Mouse (Mus musculus) embryonic facial prominence, embryonic 11.5 days (tissue): ENCODE measurements around the gene Ms4a3. TPM values are rescaled to one million over a fixed set of nuclear protein-coding genes. Genes with fewer than 3 reads are reported as not detected.

Source experiments
- ATAC-seq: fragments of 200-750 bp; cut with Nextera tagmentation; replicated peaks from 2 replicates; pipeline ENCODE4 v1.8.0; 2017; ENCODE audit warnings: low read depth; ENCODE audit not compliant: insufficient number of reproducible peaks, low FRiP score, low TSS enrichment
- DNase-seq: peaks from one replicate; pipeline ENCODE4 v3.0.0-alpha.2; 2015; ENCODE audit warnings: low spot score
- H3K27ac ChIP-seq: fragments of 300-500 bp; sonication (generic); replicated peaks from 2 replicates; pipeline ENCODE4 v1.5.1; 2014; ENCODE audit warnings: mild to moderate bottlenecking, low read depth, low read length, control low read depth
- H3K27me3 ChIP-seq: fragments of 300-500 bp; sonication (generic); 2 replicates; pipeline ENCODE4 v1.6.1; 2014; ENCODE audit warnings: mild to moderate bottlenecking, low read length, moderate library complexity, mixed read lengths; ENCODE audit not compliant: control insufficient read depth, insufficient read depth
- H3K36me3 ChIP-seq: fragments of 300-500 bp; sonication (generic); replicated peaks from 2 replicates; pipeline ENCODE4 v1.6.1; 2014; ENCODE audit warnings: low read depth, mild to moderate bottlenecking, low read length, moderate library complexity, mixed read lengths; ENCODE audit not compliant: control insufficient read depth, insufficient read depth
- H3K4me1 ChIP-seq: fragments of 300-500 bp; sonication (generic); 2 replicates; pipeline ENCODE4 v1.6.1; 2014; ENCODE audit warnings: low read length, mixed read lengths; ENCODE audit not compliant: control insufficient read depth, insufficient read depth
- H3K4me2 ChIP-seq: fragments of 300-500 bp; sonication (generic); 2 replicates; pipeline ENCODE4 v1.6.1; 2014; ENCODE audit warnings: low read depth, mild to moderate bottlenecking, control low read depth, low read length, moderate library complexity
- H3K4me3 ChIP-seq: fragments of 300-500 bp; sonication (generic); 2 replicates; pipeline ENCODE4 v1.5.1; 2014; ENCODE audit warnings: low read depth, low read length, control low read depth
- H3K9ac ChIP-seq: fragments of 300-500 bp; sonication (generic); replicated peaks from 2 replicates; pipeline ENCODE4 v1.6.1; 2014; ENCODE audit warnings: mild to moderate bottlenecking, control low read depth, low read length
- H3K9me3 ChIP-seq: fragments of 300-500 bp; sonication (generic); replicated peaks from 2 replicates; pipeline ENCODE4 v1.6.1; 2016; ENCODE audit warnings: mild to moderate bottlenecking, low read length, inconsistent platforms, mixed read lengths; ENCODE audit not compliant: control insufficient read depth
- WGBS: fragments of 180-500 bp; shearing (Covaris S2); extraction: QIAGEN DNeasy Blood & Tissue Kit; methylation state at CpG from one replicate; pipeline ENCODE4 v1.1.7; 2014; 5-methylcytosine and 5-hydroxymethylcytosine counted together
- polyA plus RNA-seq: library from polyadenylated mRNA; unstranded; fragments of >200 nt; fragmentation: Nextera tagmentation; extraction: Ambion mirVana; gene quantifications from 2 replicates; pipeline ENCODE4 v1.2.1, GENCODE M21; 2014

Gene Ms4a3
- polyA plus RNA-seq, 1 experiment from 2014 or later, result 0.36 TPM

DNA sequence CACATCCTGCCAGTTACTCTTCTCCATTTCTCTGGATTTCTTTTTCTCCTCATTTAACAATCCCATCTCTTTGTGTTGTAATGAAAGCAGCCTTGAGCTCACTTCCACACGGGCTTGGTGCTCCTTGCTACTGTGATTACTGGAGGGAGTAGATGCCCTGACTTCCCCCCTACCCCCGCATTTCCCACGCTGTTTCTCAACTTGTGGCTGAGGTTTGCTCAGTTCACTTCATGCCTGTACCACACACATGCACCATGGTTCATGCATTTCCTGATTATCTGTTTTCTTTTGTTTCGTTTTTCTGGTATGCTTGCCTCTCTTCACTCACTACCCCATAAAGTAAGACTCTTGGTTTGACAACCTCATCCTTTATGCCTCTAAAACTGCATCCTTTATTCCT lies 51.4 kb downstream of the Ms4a3 start:
- Histone ChIP-seq H3K9ac (no peak overlapping the region), H3K4me3 (no peak overlapping the region), H3K4me2 (no peak overlapping the region), H3K27ac (no peak overlapping the region), H3K36me3 (no peaks in the 10 kb centered on the region), H3K27me3 (no peaks in the 10 kb centered on the region), H3K4me1 (no peaks in the 10 kb centered on the region), H3K9me3 (no peaks in the 10 kb centered on the region)
- ATAC-seq, result no peak
- 66% methylated on average over 4 of the region's 4 CpGs for WGBS
- DNase-seq, result no peak

Other genes with a start within 250 kb of the Ms4a3 start
- not detected in 2 replicates for gene Ms4a4c, start 236.1 kb downstream of the Ms4a3 start, polyA plus RNA-seq
- gene Ms4a4b, start 197.3 kb downstream of the Ms4a3 start, polyA plus RNA-seq, result not detected in 2 replicates
- 1.1 and 1.5 TPM in 2 replicates for gene Ms4a6c, start 171.5 kb downstream of the Ms4a3 start, polyA plus RNA-seq
- not detected in 2 replicates for gene Gm8369, start 154.9 kb downstream of the Ms4a3 start, polyA plus RNA-seq
- 2.4 and 2.7 TPM in 2 replicates for gene Ms4a6b, start 124.3 kb downstream of the Ms4a3 start, polyA plus RNA-seq
- 0.49 and 0.91 TPM in 2 replicates for gene Ms4a4d, start 104.0 kb downstream of the Ms4a3 start, polyA plus RNA-seq
- gene Ms4a6d, start 36.0 kb downstream of the Ms4a3 start, polyA plus RNA-seq, result 2.5 and 2.7 TPM in 2 replicates
- 0.17 and 0.22 TPM in 2 replicates for gene Ms4a2, start 17.1 kb downstream of the Ms4a3 start, polyA plus RNA-seq
- gene Oosp2, start 19.7 kb upstream of the Ms4a3 start, polyA plus RNA-seq, result not detected in 2 replicates
- not detected in 2 replicates for gene Oosp1, start 50.3 kb upstream of the Ms4a3 start, polyA plus RNA-seq
- not detected in 2 replicates for gene Oosp3, start 56.2 kb upstream of the Ms4a3 start, polyA plus RNA-seq
- not detected in 2 replicates for gene Gif, start 106.7 kb upstream of the Ms4a3 start, polyA plus RNA-seq
- 53.7 and 60.8 TPM in 2 replicates for gene Mrpl16, start 129.5 kb upstream of the Ms4a3 start, polyA plus RNA-seq
- 10.8 and 13.0 TPM in 2 replicates for gene Stx3, start 178.6 kb upstream of the Ms4a3 start, polyA plus RNA-seq
- gene Olfr1417, start 198.4 kb upstream of the Ms4a3 start, polyA plus RNA-seq, result not detected in 2 replicates
- gene Olfr1418, start 220.2 kb upstream of the Ms4a3 start, polyA plus RNA-seq, result not detected in 2 replicates
- not detected in 2 replicates for gene Olfr1419, start 234.3 kb upstream of the Ms4a3 start, polyA plus RNA-seq
- 0.07 TPM in 1 of 2 replicates, not detected in the other for gene Olfr1420, start 245.7 kb upstream of the Ms4a3 start, polyA plus RNA-seq